Mouse (Mus musculus) lung, adult 2 months (tissue): ENCODE results near the gene Pcbd1.

ENCODE experiments used
- CTCF ChIP-seq: fragments of 200-500 bp; IDR thresholded peaks from 2 replicates; pipeline ENCODE4 v1.5.1; 2011; ENCODE audit warnings: mild to moderate bottlenecking, low read length, control low read depth; ENCODE audit not compliant: insufficient read depth
- POLR2A ChIP-seq: fragments of 200-500 bp; IDR thresholded peaks from 2 replicates; pipeline ENCODE4 v1.6.1; 2011; ENCODE audit warnings: low read depth, mild to moderate bottlenecking, control low read depth, low read length, borderline replicate concordance; ENCODE audit errors: extremely low read depth

DNA sequence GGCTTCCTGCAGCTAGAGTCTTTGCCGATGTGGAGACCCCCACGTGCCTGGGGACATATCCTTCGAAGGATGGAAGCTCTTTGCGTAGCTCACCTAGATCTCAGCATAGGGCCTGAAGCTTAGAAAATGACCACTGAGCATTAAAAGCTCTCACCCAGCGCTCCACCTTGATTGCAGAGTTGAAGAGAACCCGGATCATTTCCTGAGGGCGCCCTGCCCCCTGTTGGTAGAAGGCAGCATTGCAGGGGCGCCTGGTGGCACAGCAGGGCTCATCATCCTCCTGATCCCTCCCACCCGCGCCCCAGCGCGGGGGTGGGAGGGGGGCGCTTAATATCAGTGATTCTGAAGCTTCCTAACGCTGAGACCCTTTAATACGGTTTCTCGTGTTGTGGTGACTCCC, 16.8 kb upstream of the Pcbd1 start:
- TF ChIP-seq CTCF (peak; percentile 66), POLR2A (no peak)
